Mouse (Mus musculus): ENCODE results near the gene Mars2.

The Mars2 gene

GRCm38 (mm10) chr1:55236890-55237642 lies at the start of gene Mars2:
Gene Mars2 (plus strand): TSS chr1:55237177.
- DNase-seq (ENCODE audit: low read depth, low spot score) = peak; percentile 88

- no peak for DNase-seq (ENCODE audit: low read depth, low spot score)
Measured at GRCm38 (mm10) chr1:55192015-55192414, 45.0 kb upstream of the Mars2 start.

- no peak for DNase-seq (ENCODE audit: low read depth, low spot score)
Measured at GRCm38 (mm10) chr1:55192824-55193223, 44.2 kb upstream of the Mars2 start.

GRCm38 (mm10) chr1:55193316-55193715 lies 43.7 kb upstream of the Mars2 start:
- DNase-seq (ENCODE audit: low read depth, low spot score) = no peak

GRCm38 (mm10) chr1:55194064-55194915 lies 42.7 kb upstream of the Mars2 start:
- no peak for DNase-seq (ENCODE audit: low read depth, low spot score)

GRCm38 (mm10) chr1:55195021-55195420 lies 42.0 kb upstream of the Mars2 start:
- no peak for DNase-seq (ENCODE audit: low read depth, low spot score)

- no peak for DNase-seq (ENCODE audit: low read depth, low spot score)
Measured at GRCm38 (mm10) chr1:55196327-55197003, 40.5 kb upstream of the Mars2 start.

- DNase-seq (ENCODE audit: low read depth, low spot score) = no peak
Measured at GRCm38 (mm10) chr1:55198719-55199118, 38.3 kb upstream of the Mars2 start.

GRCm38 (mm10) chr1:55201850-55202752 lies 34.9 kb upstream of the Mars2 start:
- no peak for DNase-seq (ENCODE audit: low read depth, low spot score)

- DNase-seq (ENCODE audit: low read depth, low spot score) = no peak
Measured at GRCm38 (mm10) chr1:55205808-55206327, 31.1 kb upstream of the Mars2 start.

- DNase-seq (ENCODE audit: low read depth, low spot score) = no peak
Measured at GRCm38 (mm10) chr1:55207561-55207960, 29.4 kb upstream of the Mars2 start.

GRCm38 (mm10) chr1:55208500-55209140 lies 28.4 kb upstream of the Mars2 start:
- no peak for DNase-seq (ENCODE audit: low read depth, low spot score)

- DNase-seq (ENCODE audit: low read depth, low spot score) = no peak
Measured at GRCm38 (mm10) chr1:55210202-55210965, 26.6 kb upstream of the Mars2 start.

GRCm38 (mm10) chr1:55211081-55211480 lies 25.9 kb upstream of the Mars2 start:
- DNase-seq (ENCODE audit: low read depth, low spot score) = no peak

GRCm38 (mm10) chr1:55212771-55213170 lies 24.2 kb upstream of the Mars2 start:
- DNase-seq (ENCODE audit: low read depth, low spot score) = no peak

GRCm38 (mm10) chr1:55213475-55213874 lies 23.5 kb upstream of the Mars2 start:
- no peak for DNase-seq (ENCODE audit: low read depth, low spot score)

GRCm38 (mm10) chr1:55213936-55214335 lies 23.0 kb upstream of the Mars2 start:
- DNase-seq (ENCODE audit: low read depth, low spot score) = no peak

GRCm38 (mm10) chr1:55215185-55215813 lies 21.7 kb upstream of the Mars2 start:
- DNase-seq (ENCODE audit: low read depth, low spot score) = no peak

- DNase-seq (ENCODE audit: low read depth, low spot score) = no peak
Measured at GRCm38 (mm10) chr1:55217191-55217590, 19.8 kb upstream of the Mars2 start.

All from c-Kit-negative CD71-positive TER-119-positive erythroid progenitor cells, embryonic 14.5 days (primary cell).